Mouse (Mus musculus) adipocyte (in vitro differentiated cells): ENCODE measurements around the gene Rpa2.
"Not testable (repeated sequence)": the region's sequence is repeated elsewhere in the genome, so short reads cannot be mapped to it uniquely, and the experiment has no call there.

Experiments
- DNase-seq: peaks from one replicate; pipeline ENCODE4 v3.0.0-alpha.2; 2016; ENCODE audit warnings: low spot score

Gene Rpa2

GRCm38 (mm10) chr4:132763125-132763524 lies 5.0 kb upstream of the Rpa2 start:
- DNase-seq: not testable (repeated sequence)

DNA sequence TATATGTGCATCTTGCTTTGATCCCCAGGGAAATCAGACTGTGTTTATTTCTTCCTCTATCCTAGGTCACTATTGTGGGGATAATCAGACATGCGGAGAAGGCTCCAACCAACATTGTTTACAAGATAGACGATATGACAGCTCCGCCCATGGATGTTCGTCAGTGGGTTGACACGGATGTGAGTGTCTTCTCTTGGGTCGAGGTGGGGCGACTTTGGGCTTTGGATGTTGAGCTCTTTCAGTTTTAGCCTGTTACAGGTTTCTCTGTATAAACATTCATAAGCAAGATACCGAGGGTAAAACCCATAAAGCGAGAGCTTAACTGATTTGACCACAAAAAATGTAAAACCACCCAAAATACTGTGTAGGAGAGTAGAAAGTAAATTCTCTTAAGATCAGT lies 3.6 kb downstream of the Rpa2 start:
- no peak for DNase-seq

GRCm38 (mm10) chr4:132774905-132775304 lies 6.8 kb downstream of the Rpa2 start:
- DNase-seq: no peak

DNA sequence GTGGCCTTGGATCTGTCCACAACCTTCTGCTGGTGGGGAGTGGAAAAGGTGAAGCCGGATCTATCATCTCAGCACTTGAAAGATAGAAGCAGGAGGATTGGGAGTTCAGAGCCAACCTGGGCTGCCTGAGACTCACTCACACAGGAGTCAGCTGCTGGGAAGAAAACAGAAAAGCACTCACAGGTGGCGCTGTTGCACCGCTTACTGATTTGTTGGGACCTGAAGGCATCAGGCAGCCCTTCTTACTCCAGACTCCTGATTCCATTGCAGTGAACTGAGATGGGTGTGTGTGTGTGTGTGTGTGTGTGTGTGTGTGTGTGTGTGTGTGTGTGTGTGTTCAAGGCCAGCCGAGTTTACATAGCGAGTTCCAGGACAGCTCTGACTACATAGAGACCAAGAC lies 8.6 kb downstream of the Rpa2 start:
- peak; percentile 64 for DNase-seq

- DNase-seq: no peak
Observed at GRCm38 (mm10) chr4:132778562-132779201, 10.6 kb downstream of the Rpa2 start.

DNA sequence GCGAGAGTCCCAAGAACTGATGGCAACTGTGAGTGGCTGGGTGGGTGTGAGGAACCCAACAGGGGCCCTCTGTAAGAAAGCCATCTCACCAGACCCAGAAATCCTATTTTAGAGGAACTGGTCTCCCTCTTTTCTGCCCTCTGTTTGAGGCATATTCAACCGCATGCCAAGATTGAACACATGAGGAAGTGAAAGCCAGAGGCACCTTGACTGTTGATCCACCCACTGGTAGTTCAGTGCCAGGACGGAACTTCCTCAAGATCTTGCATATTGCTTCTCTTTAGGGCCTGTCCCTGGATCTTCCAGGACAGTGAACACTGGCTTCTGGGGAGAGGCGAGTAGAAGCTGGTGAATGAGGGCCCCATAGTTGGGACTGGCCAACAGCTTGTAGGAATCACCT lies 12.2 kb downstream of the Rpa2 start:
- no peak for DNase-seq

DNA sequence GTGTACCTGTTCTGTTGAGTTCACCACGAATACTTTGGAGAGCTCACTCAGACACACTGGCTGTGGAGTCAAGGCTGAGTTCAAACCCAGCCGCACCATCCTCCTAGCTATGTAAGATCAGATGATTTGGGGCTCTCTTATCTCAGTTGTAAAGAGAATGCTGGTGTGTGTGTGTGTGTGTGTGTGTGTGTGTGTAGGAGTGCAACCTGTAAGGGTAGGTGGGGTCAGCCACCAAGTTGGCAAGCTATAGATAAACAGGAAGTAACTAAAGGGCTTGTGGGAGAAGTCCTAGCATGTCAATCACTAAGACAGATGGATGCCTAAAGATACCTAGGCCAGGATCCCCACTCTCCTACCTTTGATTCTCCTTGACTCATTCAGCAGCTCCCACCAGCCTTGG lies 15.6 kb downstream of the Rpa2 start:
- DNase-seq: no peak

DNA sequence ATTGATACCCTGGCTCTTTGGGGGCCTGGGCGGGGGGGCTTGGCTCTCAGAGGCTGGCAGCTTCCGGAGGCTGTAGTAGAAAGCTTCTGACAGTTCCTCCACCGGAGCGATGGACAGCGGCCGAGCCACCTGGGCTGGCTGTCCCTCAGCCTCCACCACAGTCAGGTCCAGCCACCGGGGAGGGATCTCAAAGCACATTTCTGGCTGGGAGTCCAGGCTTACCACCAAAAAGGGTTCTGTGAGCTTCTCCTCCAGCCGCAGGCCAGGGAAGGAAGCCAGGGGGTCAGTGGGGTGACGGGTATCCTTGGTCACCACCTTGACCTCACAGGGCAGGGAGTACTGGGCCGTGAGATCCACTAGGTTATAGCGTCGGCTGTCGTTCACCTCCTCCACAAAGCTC lies 17.1 kb downstream of the Rpa2 start:
- DNase-seq: no peak

DNA sequence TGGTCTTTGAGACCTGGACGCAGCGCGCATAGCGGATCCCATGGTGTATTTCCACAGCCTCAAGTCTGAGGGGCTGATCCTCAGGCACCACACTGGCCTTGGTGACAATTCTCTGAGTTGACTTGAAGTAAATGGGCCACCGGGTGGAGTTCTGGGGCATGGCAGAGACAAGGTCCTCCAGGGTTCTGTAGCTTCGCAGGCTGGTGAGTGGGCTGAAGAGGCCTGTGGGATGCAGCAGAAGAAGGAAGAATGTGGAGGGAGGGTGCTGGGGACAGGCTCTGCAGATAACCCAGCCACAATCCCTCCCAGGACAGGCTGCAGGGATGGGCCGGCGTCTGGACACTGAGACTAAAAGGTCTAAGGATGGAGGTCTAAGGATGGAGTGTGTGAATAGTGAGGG lies 21.6 kb downstream of the Rpa2 start:
- DNase-seq: no peak

DNA sequence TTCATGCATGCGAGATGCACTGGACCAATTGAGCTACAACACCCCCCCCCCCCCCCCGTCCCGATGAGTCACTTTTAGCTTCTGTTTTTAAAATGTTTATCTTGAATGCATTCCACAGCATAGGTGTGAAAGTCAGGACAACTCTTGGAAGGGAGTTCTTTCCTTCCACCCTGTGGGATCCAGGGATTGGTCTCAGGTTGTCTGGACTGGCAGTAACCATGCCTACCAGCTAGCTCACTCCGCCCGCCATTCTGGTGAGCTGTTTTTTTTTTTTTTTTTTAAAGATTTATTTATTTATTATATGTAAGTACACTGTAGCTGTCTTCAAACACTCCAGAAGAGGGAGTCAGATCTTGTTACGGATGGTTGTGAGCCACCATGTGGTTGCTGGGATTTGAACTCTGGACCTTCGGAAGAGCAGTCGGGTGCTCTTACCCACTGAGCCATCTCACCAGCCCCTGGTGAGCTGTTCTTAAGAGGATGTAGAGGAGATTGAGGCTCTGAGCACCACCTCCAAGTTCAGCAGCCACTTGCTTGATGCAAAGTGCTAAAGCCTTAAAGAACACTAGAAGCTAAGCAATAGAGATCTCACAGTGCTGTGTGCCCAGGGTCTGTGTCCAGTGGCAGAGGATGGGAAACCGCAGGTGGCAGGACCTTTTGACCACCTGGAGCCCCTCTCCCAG lies 25.3 kb downstream of the Rpa2 start:
- not testable (repeated sequence) for DNase-seq

DNA sequence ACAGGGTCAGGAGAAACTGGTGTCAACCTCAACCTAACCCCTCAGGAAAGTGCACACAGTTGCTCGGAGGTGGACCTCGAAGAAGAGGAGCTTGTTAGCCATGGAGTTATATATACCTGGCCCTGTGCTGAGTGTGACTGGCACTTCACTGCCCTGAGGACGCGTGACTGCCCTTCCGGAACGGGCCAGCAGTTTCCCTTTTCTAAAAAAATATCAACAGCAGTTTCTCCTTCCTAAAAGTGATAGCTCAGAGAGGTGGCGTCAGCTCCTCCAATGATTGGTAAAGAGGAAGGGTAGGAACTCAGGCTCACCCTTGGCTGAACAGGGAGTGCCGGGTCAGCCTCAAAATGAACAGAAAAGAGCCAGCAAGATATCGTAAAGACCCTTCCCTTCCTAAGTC lies 25.9 kb downstream of the Rpa2 start:
- DNase-seq: no peak

DNA sequence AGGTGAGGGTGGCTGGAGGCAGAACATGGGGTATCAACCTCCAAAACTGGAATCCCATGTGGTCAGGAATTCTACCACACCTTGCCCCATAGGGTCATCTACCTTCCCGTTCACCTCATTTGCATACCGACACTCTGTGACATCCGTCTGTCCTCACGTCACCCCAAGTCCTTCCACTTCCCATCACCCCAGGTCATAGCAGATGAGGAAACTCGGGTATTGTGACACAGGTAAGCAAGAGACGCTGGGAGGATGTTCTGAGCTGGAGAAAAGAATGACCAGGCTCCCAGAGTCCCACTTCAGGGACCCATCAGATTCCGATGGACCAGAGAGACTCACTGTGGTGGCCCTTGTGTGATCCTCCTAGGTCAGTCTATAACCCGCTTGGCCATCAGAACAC lies 26.6 kb downstream of the Rpa2 start:
- DNase-seq: no peak

DNA sequence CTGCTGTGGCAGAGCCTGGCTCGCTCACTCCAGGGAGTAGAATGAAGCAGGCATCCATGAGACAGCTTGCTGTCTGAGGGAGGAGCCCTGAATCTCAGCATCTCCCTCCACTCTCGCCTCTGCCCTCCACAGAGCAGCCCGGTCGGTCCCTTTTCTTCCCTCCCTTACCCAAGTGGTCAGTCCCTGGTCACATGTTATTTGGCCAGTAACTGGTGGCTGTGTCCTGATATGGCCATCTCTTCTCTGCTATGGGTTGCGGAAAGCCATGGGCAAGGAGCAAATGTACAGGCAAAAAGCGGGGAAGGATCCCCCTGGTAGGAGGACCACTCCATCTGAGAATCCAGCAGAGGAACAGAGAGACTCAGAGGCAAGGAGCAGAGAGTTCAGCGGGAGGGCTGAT lies 27.0 kb downstream of the Rpa2 start:
- DNase-seq: no peak

DNA sequence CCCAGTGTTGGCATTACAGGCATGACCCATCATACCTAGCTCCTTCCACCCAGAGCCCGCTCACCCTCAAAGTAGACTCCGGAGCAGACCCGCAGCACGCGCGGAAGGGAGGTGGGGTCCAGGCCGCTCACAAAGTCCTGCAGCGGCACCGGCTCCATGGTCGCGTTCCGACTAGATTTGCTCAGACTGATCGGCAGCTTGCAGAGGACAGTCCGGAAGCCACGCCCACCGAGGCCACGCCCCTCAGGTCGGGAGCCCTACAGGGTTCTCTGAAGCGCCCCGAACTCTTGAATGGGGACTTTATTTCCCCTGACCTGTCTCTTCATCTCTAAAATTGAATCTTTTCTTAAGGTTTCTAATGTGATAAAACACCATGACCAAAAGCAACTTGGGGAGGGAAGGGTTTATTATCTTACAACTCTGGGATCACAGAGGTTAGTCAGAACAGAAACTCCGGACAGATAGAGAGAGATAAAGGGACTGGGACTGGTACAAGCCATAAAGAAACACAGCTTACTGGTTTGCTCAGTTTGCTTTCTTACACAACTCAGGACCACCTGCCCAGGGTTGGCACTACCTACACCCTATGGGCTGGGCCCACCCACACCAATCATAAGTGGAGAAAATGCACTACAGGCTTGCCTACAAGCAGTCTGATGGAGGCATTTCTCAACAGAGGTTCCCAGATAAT lies 28.2 kb downstream of the Rpa2 start, which contains the start of gene Themis2:
TSS of gene Themis2 (minus strand) at position 192 of the 691 bp plus-strand sequence.
- DNase-seq: no peak

DNA sequence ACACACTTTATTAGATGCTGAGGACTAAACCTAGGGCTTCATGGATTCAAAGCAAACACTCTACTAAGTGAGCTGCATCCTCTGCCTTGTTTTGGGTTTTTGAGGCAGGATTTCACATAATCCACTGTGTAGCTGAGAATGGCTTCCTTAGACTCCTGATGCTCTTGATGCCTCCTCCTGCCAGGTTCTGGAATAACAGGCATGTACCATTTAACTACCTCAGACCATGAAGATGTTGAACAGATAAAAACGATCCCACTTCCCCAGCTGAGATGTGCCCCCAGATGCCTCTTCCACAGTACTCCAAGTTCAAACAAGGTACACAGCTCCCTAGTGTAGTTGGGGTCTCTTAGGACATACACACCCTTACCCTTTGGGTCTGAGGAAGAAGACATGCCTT lies 29.3 kb downstream of the Rpa2 start:
- no peak for DNase-seq

DNA sequence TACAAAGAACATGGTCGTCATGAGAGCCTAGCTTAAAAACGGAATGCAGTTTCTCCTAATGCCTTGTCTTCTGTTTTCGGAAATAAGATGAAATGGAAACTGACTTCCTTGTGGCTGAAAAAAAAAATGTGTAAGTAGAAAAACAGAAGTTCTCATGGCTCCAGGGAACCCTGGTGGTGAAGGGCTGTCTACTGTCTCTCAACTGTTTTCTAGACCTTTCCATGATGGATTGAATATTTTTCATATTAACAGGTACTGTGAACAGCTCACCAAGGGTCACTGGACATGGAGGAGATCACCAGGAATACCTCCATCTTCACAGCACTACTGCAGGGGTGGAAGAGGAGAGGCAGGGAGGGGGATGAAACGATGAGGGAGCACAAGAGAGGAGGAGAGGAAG lies 29.9 kb downstream of the Rpa2 start:
- DNase-seq: no peak

GRCm38 (mm10) chr4:132798666-132799065 lies 30.5 kb downstream of the Rpa2 start:
- DNase-seq: not testable (repeated sequence)

GRCm38 (mm10) chr4:132799845-132800244 lies 31.7 kb downstream of the Rpa2 start:
- DNase-seq: no peak

DNA sequence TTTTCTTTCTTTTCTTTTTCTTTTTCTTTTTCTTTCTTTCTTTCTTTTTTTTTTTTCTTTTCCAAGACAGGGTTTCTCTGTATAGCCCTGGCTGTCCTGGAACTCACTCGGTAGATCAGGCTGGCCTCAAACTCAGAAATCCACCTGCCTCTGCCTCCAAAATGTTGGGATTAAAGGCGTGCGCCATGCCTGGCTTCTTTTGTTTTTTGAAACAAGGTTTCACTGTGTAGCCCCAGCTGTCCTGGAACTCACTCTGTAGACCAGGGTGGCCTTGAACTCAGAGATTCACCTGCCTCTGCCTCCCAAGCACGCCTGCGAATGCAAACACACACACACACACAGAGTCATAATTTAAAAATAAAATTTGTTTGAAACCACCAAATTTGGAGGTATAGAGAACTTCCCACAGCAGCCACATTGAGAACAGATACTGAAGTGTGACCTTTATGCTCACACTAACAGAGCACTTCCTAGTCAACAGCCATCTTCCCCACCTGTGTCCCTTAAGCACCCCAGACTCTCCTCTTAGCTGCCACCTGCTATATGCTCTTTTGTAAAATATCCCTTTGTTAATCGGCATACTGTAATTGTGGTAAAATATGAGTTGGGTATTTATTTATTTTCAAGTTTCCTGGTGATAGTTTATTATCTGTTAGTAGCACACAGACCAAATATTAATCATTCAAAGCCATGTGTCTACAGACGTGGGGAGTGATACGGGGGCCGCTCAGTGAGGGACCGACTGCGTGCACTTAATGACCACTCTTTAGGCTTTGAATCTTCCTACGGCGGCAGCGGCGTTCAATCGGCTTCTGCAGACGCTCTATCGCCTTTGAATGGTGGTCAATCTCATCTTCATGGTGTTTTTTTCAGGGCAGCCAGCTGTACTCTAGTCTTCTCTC lies 33.3 kb downstream of the Rpa2 start:
- DNase-seq: no peak

DNA sequence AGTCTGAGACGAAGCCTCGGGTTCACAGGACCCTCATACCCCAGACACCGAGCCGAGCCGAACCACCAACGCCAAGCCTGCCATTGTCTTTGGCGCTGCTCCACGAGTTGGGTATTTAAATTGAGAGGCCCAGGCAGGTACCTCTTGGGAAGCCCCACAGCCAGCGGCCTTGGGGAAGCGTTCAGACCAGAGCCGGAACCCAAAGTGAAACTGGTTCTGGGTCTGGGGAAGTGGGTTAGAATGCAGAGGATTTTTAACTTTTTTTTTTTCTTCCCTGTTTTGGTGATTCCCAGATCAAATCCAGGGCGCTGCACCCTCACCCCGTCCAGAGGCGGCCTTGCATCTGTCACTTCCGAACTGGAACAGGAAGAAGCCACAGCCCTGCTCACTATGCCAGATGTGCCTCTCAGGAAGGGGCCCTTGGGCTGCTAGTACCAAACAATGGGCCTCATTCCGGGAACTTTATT lies 34.1 kb downstream of the Rpa2 start:
- DNase-seq: no peak

DNA sequence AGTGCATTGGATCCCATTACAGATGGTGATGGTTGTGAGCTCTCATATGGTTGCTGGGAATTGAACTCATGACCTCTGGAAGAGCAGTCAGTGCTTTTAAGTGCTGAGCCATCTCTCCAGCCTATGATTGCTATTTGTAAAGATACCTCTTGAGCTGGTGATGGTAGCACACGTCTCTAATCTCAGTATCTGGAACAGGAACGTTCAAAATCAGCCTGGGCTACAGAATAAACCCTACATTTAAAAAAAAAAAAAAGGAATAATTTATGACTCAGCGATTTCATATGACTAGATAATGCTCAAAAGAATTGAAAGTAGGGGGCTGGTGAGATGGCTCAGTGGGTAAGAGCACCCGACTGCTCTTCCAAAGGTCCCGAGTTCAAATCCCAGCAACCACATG lies 35.1 kb downstream of the Rpa2 start:
- no peak for DNase-seq

DNA sequence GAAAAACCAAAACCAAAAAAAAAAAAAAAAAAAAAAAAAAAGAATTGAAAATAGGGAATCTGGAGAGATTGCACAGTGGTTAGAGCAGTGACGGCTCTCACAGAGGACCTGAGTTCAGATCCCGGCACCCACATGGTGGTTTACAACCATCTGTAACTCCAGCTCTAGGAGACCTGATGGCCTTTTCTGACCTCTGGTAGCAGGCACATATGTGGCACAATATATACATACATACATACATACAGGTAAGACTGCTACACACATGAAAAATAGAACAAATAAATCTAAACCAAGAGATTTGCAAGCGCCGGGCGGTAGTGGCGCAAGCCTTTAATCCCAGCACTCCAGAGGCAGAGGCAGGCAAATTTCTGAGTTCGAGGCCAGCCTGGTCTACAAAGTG lies 35.7 kb downstream of the Rpa2 start:
- no peak for DNase-seq
